Mouse (Mus musculus) ES-E14 (cell line): ENCODE results near the gene Oat. TPM values are rescaled to one million over a fixed set of nuclear protein-coding genes. Genes with fewer than 3 reads are reported as not detected.

ENCODE experiments used
- DNase-seq: peaks from one replicate; pipeline ENCODE4 v3.0.0-alpha.2; 2013; ENCODE audit warnings: low read depth, low spot score
- H3K27ac ChIP-seq: 2 replicates; pipeline ENCODE4 v1.5.1; 2012; ENCODE audit warnings: low read depth, mild to moderate bottlenecking, low read length, moderate library complexity, mixed read lengths; ENCODE audit not compliant: poor library complexity, insufficient read depth, severe bottlenecking
- H3K36me3 ChIP-seq: 2 replicates; pipeline ENCODE4 v1.6.1; 2012; ENCODE audit warnings: mild to moderate bottlenecking, low read length, moderate library complexity, mixed read lengths; ENCODE audit not compliant: control insufficient read depth, poor library complexity, insufficient read depth, severe bottlenecking
- H3K4me1 ChIP-seq, 2 experiments: fragments of 150-350 bp in 1 of 2; sonication (generic) in 1 of 2; 2 replicates each; pipeline ENCODE4 v1.6.1; 2012; ENCODE audit warnings: low read length in 2 of 2, mild to moderate bottlenecking in 1 of 2, mixed read lengths in 1 of 2; ENCODE audit not compliant: control insufficient read depth in 2 of 2, insufficient read depth in 2 of 2, poor library complexity in 1 of 2
- H3K4me3 ChIP-seq, 2 experiments: fragments of 150-350 bp in 1 of 2; sonication (generic) in 1 of 2; 2 replicates each; pipeline ENCODE4 v1.5.1; 2012; ENCODE audit warnings: low read length in 2 of 2, low read depth in 1 of 2, mild to moderate bottlenecking in 1 of 2, mixed read lengths in 1 of 2; ENCODE audit not compliant: insufficient read depth in 1 of 2, poor library complexity in 1 of 2, severe bottlenecking in 1 of 2
- H3K9ac ChIP-seq: 2 replicates; pipeline ENCODE4 v1.6.1; 2012; ENCODE audit warnings: low read depth, mild to moderate bottlenecking, low read length, mixed read lengths; ENCODE audit not compliant: poor library complexity, insufficient read depth, severe bottlenecking
- H3K9me3 ChIP-seq: fragments of 150-350 bp; sonication (generic); 2 replicates; pipeline ENCODE4 v1.6.1; 2012; ENCODE audit warnings: low read depth, mild to moderate bottlenecking, low read length; ENCODE audit not compliant: control insufficient read depth, insufficient read depth
- CHD2 ChIP-seq: IDR thresholded peaks from 2 replicates; pipeline ENCODE4 v1.6.1; 2014; ENCODE audit warnings: mild to moderate bottlenecking, low read depth, low read length, inconsistent platforms
- HCFC1 ChIP-seq: IDR thresholded peaks from 2 replicates; pipeline ENCODE4 v1.6.1; 2012; ENCODE audit warnings: low read length, inconsistent platforms, borderline replicate concordance; ENCODE audit not compliant: insufficient read depth
- MAFK ChIP-seq: IDR thresholded peaks from 2 replicates; pipeline ENCODE4 v1.6.1; 2014; ENCODE audit warnings: mild to moderate bottlenecking, low read depth, low read length, inconsistent platforms; ENCODE audit not compliant: insufficient read depth
- ZC3H11A ChIP-seq: IDR thresholded peaks from 2 replicates; pipeline ENCODE4 v1.6.1; 2012; ENCODE audit warnings: low read depth, mild to moderate bottlenecking, inconsistent platforms, low read length, borderline replicate concordance
- ZNF384 ChIP-seq: IDR thresholded peaks from 2 replicates; pipeline ENCODE4 v1.6.1; 2012; ENCODE audit warnings: low read depth, low read length, inconsistent platforms
- in situ Hi-C, 2 experiments: fragments of 600-800 bp; cut with MboI; formaldehyde crosslinking; loops; one replicate each; pipeline ENCODE4 v1.15.1; 2025; ENCODE audit warnings: low sequenced_read_pairs in 2 of 2, inconsistent platforms in 1 of 2; ENCODE audit not compliant: unreplicated experiment in 2 of 2
- total RNA-seq: library from RNA; depleted of rRNA; stranded (reverse); fragments of 300-350 nt; gene quantifications from 2 replicates; pipeline ENCODE4 v1.2.3, GENCODE M21; 2012; rRNA removed

Oat gene
- total RNA-seq, 1 experiment, result 60.2 TPM

DNA sequence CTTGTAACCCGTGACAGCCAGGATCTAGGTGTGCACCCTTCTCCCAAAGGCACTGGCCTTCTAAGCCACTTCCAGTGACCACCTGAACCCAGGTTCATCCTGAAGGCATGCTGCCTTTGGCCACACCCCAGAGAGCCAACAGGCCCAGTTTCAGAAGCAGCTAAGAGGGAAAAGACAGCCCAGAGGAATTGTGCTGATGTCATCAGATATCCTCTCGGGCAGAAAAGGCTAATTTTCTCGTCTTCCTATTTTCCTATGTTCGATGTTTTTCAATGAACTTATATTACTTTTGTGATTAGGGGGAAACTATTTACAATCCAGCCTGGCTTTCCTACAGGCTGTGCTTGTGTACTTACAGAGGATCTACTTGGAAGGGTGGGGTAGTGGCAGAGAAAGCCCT lies 35.6 kb downstream of the Oat start:
- no peak overlapping the region for H3K27ac ChIP-seq
- in situ Hi-C loops, result no loop called here
- no peak overlapping the region for H3K9ac ChIP-seq
- TF ChIP-seq ZC3H11A (no peak), HCFC1 (no peak), MAFK (peak; percentile 65; the same call in 1 of the 2 replicates)
- no peak for DNase-seq
- H3K9me3 ChIP-seq, result no peaks in the 10 kb centered on the region
- H3K4me1 ChIP-seq, result no peaks in the 10 kb centered on the region
- H3K4me3 ChIP-seq, result no peak overlapping the region
- H3K36me3 ChIP-seq, result no peaks in the 10 kb centered on the region

DNA sequence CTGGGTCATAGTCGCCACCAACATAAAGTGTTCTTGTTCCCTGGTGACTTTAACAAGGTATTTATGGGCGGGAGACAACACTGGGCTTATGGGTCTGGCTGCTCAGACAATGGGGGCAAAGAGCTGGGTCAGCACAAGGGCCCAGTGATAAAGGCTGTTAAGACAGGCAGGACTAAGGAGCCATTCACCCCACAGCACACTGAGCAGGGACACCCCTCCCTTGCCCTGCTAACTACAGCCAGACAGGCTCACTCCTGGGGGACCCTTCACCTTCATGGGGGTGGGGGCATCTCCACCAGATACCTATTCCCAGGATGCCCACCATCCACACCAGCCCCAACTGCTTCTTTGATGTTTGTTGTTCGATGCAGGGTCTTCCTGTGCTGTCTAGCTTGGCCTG lies 47.0 kb downstream of the Oat start:
- in situ Hi-C loops, result no loop called here
- H3K36me3 ChIP-seq, result no peaks in the 10 kb centered on the region
- no peak for TF ChIP-seq ZNF384
- no peak for TF ChIP-seq ZC3H11A
- no peak for TF ChIP-seq MAFK
- no peak for TF ChIP-seq HCFC1
- TF ChIP-seq CHD2, result no peak
- H3K4me3 ChIP-seq, result no peak overlapping the region
- H3K9me3 ChIP-seq, result no peaks in the 10 kb centered on the region
- H3K9ac ChIP-seq, result no peak overlapping the region
- H3K4me1 ChIP-seq, result no peaks in the 10 kb centered on the region
- no peak for DNase-seq
- no peak overlapping the region for H3K27ac ChIP-seq

DNA sequence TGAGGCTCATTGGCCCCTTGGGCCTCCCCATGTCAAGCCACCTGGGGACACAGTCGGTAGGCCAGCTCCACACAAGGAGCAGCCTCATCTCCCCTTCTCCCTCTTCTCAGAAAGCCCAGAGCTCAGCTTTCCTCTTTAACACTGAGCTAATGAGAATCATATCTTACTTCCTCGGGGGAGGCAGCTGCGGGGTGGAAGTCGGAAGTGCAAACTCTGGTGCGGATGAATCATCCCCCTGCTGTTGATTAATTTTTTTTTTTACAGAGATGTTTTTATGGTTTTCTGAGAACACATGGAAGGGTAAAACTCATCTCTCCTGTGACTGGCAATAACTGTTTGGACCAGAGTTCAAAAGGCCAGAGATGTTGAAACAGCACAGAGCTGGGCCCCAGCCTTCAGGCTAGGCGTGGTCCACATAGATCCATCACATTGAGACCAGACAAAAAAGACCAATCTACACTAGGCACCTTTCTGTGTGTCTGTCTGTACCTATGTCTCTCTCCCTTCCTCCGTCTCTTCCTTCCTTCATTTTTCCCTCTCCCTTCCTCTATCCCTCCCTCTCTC lies 62.7 kb downstream of the Oat start:
- no peaks in the 10 kb centered on the region for H3K36me3 ChIP-seq
- no peaks in the 10 kb centered on the region for H3K9me3 ChIP-seq
- H3K4me1 ChIP-seq, result no peaks in the 10 kb centered on the region
- TF ChIP-seq ZNF384, result no peak
- TF ChIP-seq HCFC1, result no peak
- TF ChIP-seq CHD2, result no peak
- TF ChIP-seq ZC3H11A, result no peak
- no peak for TF ChIP-seq MAFK
- in situ Hi-C loops, result no loop called here
- no peak overlapping the region for H3K4me3 ChIP-seq
- no peak for DNase-seq
- no peak overlapping the region for H3K9ac ChIP-seq
- H3K27ac ChIP-seq, result no peak overlapping the region

DNA sequence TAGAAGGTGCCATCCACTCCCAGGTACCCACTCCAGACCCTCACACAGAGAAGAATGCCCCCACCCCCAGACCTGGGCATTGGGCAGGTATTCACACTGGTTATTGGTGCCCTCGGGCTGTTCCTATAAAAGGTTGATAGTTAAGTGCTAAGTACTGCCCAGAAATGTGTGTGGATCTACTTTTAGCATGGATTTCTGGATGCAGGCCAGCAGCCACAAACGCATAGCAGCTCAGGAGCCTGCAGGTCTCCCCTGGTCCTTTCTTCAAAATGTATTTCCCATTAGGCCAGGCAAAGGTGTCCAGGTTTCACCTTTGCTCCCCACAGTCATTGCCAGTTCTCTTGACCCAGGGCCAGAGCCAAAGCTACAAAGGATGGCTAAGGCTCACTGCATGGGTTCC lies 67.1 kb downstream of the Oat start:
- TF ChIP-seq HCFC1 (no peak), ZC3H11A (no peak), ZNF384 (no peak), CHD2 (no peak)
- H3K27ac ChIP-seq, result no peak overlapping the region
- DNase-seq, result no peak
- H3K4me3 ChIP-seq, result no peak overlapping the region
- no peak overlapping the region for H3K9ac ChIP-seq
- no peaks in the 10 kb centered on the region for H3K36me3 ChIP-seq
- in situ Hi-C loops, result no loop called here
- no peaks in the 10 kb centered on the region for H3K4me1 ChIP-seq
- H3K9me3 ChIP-seq, result no peaks in the 10 kb centered on the region

Other genes with a start within 250 kb of the Oat start
- gene Nkx1-2, start 23.2 kb upstream of the Oat start, total RNA-seq, result 0.58 and 0.80 TPM in 2 replicates
- gene Lhpp, start 34.2 kb upstream of the Oat start, total RNA-seq, result 7.2 and 11.9 TPM in 2 replicates
- 8.6 and 8.8 TPM in 2 replicates for gene Fam53b, start 237.5 kb upstream of the Oat start, total RNA-seq